Mouse (Mus musculus): ENCODE measurements at regions not wholly inside any gene's neighbourhood (a gene's known extent, or its start where the extent isn't known, plus 50 kb on each side); places are given as distances from the start of the nearest gene placed in this dataset.

DNA sequence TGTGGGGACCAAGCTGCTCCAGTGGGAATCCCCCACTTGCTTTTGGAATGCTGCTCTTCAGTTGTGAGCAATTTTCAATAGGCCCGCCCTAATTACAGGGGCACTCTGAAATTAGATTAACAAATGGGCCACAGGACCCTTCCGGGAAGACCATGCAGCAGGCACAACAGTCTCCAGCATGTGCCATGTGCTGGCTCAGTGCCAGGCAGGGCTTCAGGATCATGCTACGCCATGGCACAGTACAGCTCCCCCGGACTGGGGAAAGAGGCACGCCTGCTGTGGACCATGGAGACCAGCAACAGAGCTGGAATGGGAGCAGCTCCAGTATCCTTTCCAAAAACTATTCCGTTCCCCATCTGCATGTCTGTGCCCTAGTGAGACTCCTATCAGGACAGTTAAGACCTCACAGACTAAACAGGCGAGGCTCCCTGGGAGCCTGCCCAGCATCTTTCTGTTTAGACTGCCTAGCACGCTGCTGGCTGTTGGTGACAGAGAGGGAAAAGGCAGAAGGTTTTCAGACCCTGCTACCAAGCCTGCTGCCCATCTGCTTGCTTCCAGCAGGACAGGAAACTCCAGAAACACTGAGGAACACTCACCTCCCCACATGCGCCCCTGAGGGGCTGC is 373.5 kb downstream of the Mroh4 start:
- TF ChIP-seq CTCF (IDR thresholded peaks at IDR 0.05; ENCODE audit: insufficient read depth, low read length) (no peak), POLR2A (IDR thresholded peaks at IDR 0.05; ENCODE audit: borderline replicate concordance, extremely low read depth, low read depth, low read length) (no peak)
